ENCODE assay signal across 23 mouse cellular contexts in the genomic region with DNA sequence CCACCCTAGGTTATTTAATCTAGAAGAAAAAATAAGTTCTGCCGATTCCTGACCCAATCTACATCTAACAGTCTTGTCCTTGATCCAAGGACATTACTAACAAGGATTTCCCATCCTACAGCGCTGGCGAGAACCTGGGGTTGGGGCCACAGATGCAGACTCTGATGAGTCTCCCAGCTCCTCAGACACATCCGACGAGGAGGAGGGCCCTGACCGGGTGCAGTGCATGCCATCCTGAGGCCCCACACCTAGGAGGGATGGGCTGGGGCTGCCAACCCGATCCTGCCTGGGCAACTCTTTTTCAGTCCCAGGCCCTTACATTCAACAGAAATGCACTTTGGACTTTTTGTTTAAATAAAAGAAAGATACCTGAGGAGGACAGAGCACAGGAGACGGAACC. TPM values are rescaled to one million over a fixed set of nuclear protein-coding genes. Genes with fewer than 3 reads are reported as not detected.
A peak's percentile ranks its signal among the peaks of the same experiment; 100 is the strongest.
DNase-seq lines count a peak whose midpoint lies in the region; ATAC-seq and TF ChIP-seq lines count a peak whose summit lies in the region.
"Had no signal": no experiment of that assay in that cellular context is flagged by ENCODE, and none has a peak within 500 bp of the region (broad histone marks: within the 10 kb centered on the region; RNA-seq: fewer than 3 reads in every experiment).

No protein-coding gene starts in this region.

- peak; percentile 59 for DNase-seq in heart, adult 11 months
- no peak for DNase-seq in heart, adult 9 months (ENCODE audit: low spot score in 2 of 2)
- DNase-seq in midbrain, postnatal 0 days (ENCODE audit: low spot score): no peak
- DNase-seq: adrenal gland, postnatal 36 days; cerebellum, adult 11-12 months; cerebellum, postnatal 14 days; gastrocnemius, postnatal 36 days; heart, postnatal 10 days; kidney, adult 8-10 months; kidney, postnatal 25 days; layer of hippocampus, adult 9-11 months; right cerebral cortex, postnatal 25 days; thymus, adult 2 months had no signal

- no peaks in the 10 kb centered on the region for H3K9me3 ChIP-seq in hindbrain, embryonic 13.5 days
- no peaks in the 10 kb centered on the region for H3K9me3 ChIP-seq in hindbrain, embryonic 16.5 days (ENCODE audit: control insufficient read depth, low read length)
- no peaks in the 10 kb centered on the region for H3K9me3 ChIP-seq in midbrain, embryonic 12.5 days
- H3K9me3 ChIP-seq in midbrain, postnatal 0 days (ENCODE audit: low read length): no peaks in the 10 kb centered on the region
- H3K9me3 ChIP-seq in intestine, embryonic 16.5 days (ENCODE audit: control insufficient read depth, low read length): no peaks in the 10 kb centered on the region
- H3K9me3 ChIP-seq: embryonic facial prominence, embryonic 13.5 days; lung, embryonic 15.5 days; stomach, embryonic 15.5 days had no signal

- no peak for ATAC-seq in hindbrain, embryonic 13.5 days (ENCODE audit: low FRiP score)
- ATAC-seq in hindbrain, embryonic 16.5 days: no peak
- ATAC-seq in midbrain, embryonic 12.5 days (ENCODE audit: low FRiP score, low read depth): no peak
- ATAC-seq in midbrain, postnatal 0 days (ENCODE audit: low FRiP score): no peak
- ATAC-seq in intestine, embryonic 16.5 days: peak; percentile 67

- H3K4me2 ChIP-seq in hindbrain, embryonic 13.5 days: no peak overlapping the region
- no peak overlapping the region for H3K4me2 ChIP-seq in hindbrain, embryonic 16.5 days (ENCODE audit: low read length)
- H3K4me2 ChIP-seq in midbrain, embryonic 12.5 days (replicated peaks): no peak overlapping the region
- no peak overlapping the region for H3K4me2 ChIP-seq in midbrain, postnatal 0 days (ENCODE audit: low read depth, low read length, poor library complexity, severe bottlenecking)
- H3K4me2 ChIP-seq in intestine, embryonic 16.5 days (ENCODE audit: low read depth, low read length): no peak overlapping the region
- H3K4me2 ChIP-seq: embryonic facial prominence, embryonic 13.5 days; lung, embryonic 15.5 days; stomach, embryonic 15.5 days had no signal

- no peak overlapping the region for H3K4me3 ChIP-seq in hindbrain, embryonic 13.5 days
- no peak overlapping the region for H3K4me3 ChIP-seq in hindbrain, embryonic 16.5 days (ENCODE audit: low read length)
- H3K4me3 ChIP-seq in midbrain, embryonic 12.5 days: no peak overlapping the region
- H3K4me3 ChIP-seq in midbrain, postnatal 0 days (ENCODE audit: low read depth, low read length): no peak overlapping the region
- H3K4me3 ChIP-seq in intestine, embryonic 16.5 days (ENCODE audit: low read length): no peak overlapping the region
- H3K4me3 ChIP-seq: embryonic facial prominence, embryonic 13.5 days; lung, embryonic 15.5 days; stomach, embryonic 15.5 days had no signal

- 77% methylated on average over 8 of the region's 8 CpGs for WGBS in hindbrain, embryonic 13.5 days
- 71% methylated on average over 8 of the region's 8 CpGs for WGBS in hindbrain, embryonic 16.5 days
- 83% methylated on average over 8 of the region's 8 CpGs for WGBS in midbrain, embryonic 12.5 days
- 76% methylated on average over 8 of the region's 8 CpGs for WGBS in midbrain, postnatal 0 days
- WGBS in intestine, embryonic 16.5 days: 60% methylated on average over 8 of the region's 8 CpGs

- H3K27ac ChIP-seq in hindbrain, embryonic 13.5 days: peak overlapping the region; percentile 32
- H3K27ac ChIP-seq in hindbrain, embryonic 16.5 days (ENCODE audit: low read depth, low read length): no peak overlapping the region
- H3K27ac ChIP-seq in midbrain, embryonic 12.5 days (replicated peaks): 0 out of 2 replicates have a peak overlapping the region, but pooled peaks have one; percentile 56
- no peak overlapping the region for H3K27ac ChIP-seq in midbrain, postnatal 0 days (ENCODE audit: low read depth, low read length)
- H3K27ac ChIP-seq in intestine, embryonic 16.5 days (ENCODE audit: low read length): no peak overlapping the region
- H3K27ac ChIP-seq: embryonic facial prominence, embryonic 13.5 days; liver, embryonic 14.5 days; lung, embryonic 15.5 days; macrophage; stomach, embryonic 15.5 days had no signal

- H3K9ac ChIP-seq in hindbrain, embryonic 13.5 days: peak overlapping the region; percentile 19; the same call in 1 of the 2 replicates
- no peak overlapping the region; the same call in 1 of the 2 replicates for H3K9ac ChIP-seq in hindbrain, embryonic 16.5 days (ENCODE audit: low read depth, low read length)
- H3K9ac ChIP-seq in midbrain, embryonic 12.5 days (replicated peaks): 0 out of 2 replicates have a peak overlapping the region, but pooled peaks have one; percentile 20
- H3K9ac ChIP-seq in midbrain, postnatal 0 days (replicated peaks; ENCODE audit: low read length, poor library complexity, severe bottlenecking): no peak overlapping the region
- no peak overlapping the region for H3K9ac ChIP-seq in intestine, embryonic 16.5 days (ENCODE audit: low read depth, low read length)
- H3K9ac ChIP-seq: embryonic facial prominence, embryonic 13.5 days; liver, embryonic 14.5 days; lung, embryonic 15.5 days; stomach, embryonic 15.5 days had no signal

- no peaks in the 10 kb centered on the region for H3K27me3 ChIP-seq in hindbrain, embryonic 13.5 days
- no peaks in the 10 kb centered on the region for H3K27me3 ChIP-seq in hindbrain, embryonic 16.5 days (replicated peaks; ENCODE audit: control insufficient read depth, insufficient read depth, low read length)
- H3K27me3 ChIP-seq in midbrain, embryonic 12.5 days: no peaks in the 10 kb centered on the region
- no peaks in the 10 kb centered on the region for H3K27me3 ChIP-seq in midbrain, postnatal 0 days (ENCODE audit: insufficient read depth, low read length)
- no peaks in the 10 kb centered on the region for H3K27me3 ChIP-seq in intestine, embryonic 16.5 days (replicated peaks; ENCODE audit: control insufficient read depth, insufficient read depth, low read length)
- H3K27me3 ChIP-seq: CH12.LX; embryonic facial prominence, embryonic 13.5 days; lung, embryonic 15.5 days; stomach, embryonic 15.5 days had no signal

- TF ChIP-seq CTCF in midbrain, postnatal 0 days (IDR thresholded peaks at IDR 0.05): no peak

- peaks cover 89% of the 10 kb centered on the region for H3K36me3 ChIP-seq in hindbrain, embryonic 13.5 days
- peaks cover 40% of the 10 kb centered on the region for H3K36me3 ChIP-seq in hindbrain, embryonic 16.5 days (ENCODE audit: control insufficient read depth, insufficient read depth, low read length)
- H3K36me3 ChIP-seq in midbrain, embryonic 12.5 days: peaks cover 84% of the 10 kb centered on the region
- H3K36me3 ChIP-seq in midbrain, postnatal 0 days (ENCODE audit: insufficient read depth, low read length): peaks cover 55% of the 10 kb centered on the region
- H3K36me3 ChIP-seq in intestine, embryonic 16.5 days (ENCODE audit: control insufficient read depth, insufficient read depth, low read length): peaks cover 13% of the 10 kb centered on the region

- H3K4me1 ChIP-seq in hindbrain, embryonic 13.5 days (replicated peaks): peaks cover 3% of the 10 kb centered on the region; the same call in 1 of the 2 replicates
- no peaks in the 10 kb centered on the region; the same call in 1 of the 2 replicates for H3K4me1 ChIP-seq in hindbrain, embryonic 16.5 days (ENCODE audit: control insufficient read depth, insufficient read depth, low read depth, low read length)
- peaks cover 10% of the 10 kb centered on the region; the same call in 1 of the 2 replicates for H3K4me1 ChIP-seq in midbrain, embryonic 12.5 days
- H3K4me1 ChIP-seq in midbrain, postnatal 0 days (ENCODE audit: insufficient read depth, low read length): no peaks in the 10 kb centered on the region
- H3K4me1 ChIP-seq in intestine, embryonic 16.5 days (ENCODE audit: control insufficient read depth, insufficient read depth, low read length): 0 out of 2 replicates have a peak, but pooled peaks cover 6% of the 10 kb centered on the region
- H3K4me1 ChIP-seq: embryonic facial prominence, embryonic 13.5 days; lung, embryonic 15.5 days; stomach, embryonic 15.5 days had no signal

RNA-seq across cellular contexts. Expression of gene Pea15a, which starts 12.2 kb away (rescaled TPM):
- polyA plus RNA-seq in hindbrain, embryonic 13.5 days (2015; fragmentation: Nextera tagmentation; extraction: Ambion mirVana): 400 and 410 TPM in 2 replicates
- 538 and 563 TPM in 2 replicates for polyA plus RNA-seq in hindbrain, embryonic 16.5 days (2015; fragmentation: Nextera tagmentation; extraction: Ambion mirVana)
- polyA plus RNA-seq in midbrain, embryonic 12.5 days (2016; fragmentation: Nextera tagmentation; extraction: Ambion mirVana): 350 and 356 TPM in 2 replicates
- total RNA-seq in midbrain, postnatal 0 days (2014; rRNA removed): 311 and 342 TPM in 2 replicates
- 501 and 555 TPM in 2 replicates for polyA plus RNA-seq in midbrain, postnatal 0 days (2015; fragmentation: Nextera tagmentation; extraction: Ambion mirVana)
- polyA plus RNA-seq in intestine, embryonic 16.5 days (2015; fragmentation: Nextera tagmentation; extraction: Ambion mirVana): 80.2 and 81.3 TPM in 2 replicates

RNA-seq across cellular contexts. Expression of gene Casq1, which starts 25.2 kb away (rescaled TPM):
- 2.3 and 2.4 TPM in 2 replicates for polyA plus RNA-seq in hindbrain, embryonic 13.5 days (2015; fragmentation: Nextera tagmentation; extraction: Ambion mirVana)
- 1.5 and 5.5 TPM in 2 replicates for polyA plus RNA-seq in hindbrain, embryonic 16.5 days (2015; fragmentation: Nextera tagmentation; extraction: Ambion mirVana)
- polyA plus RNA-seq in midbrain, embryonic 12.5 days (2016; fragmentation: Nextera tagmentation; extraction: Ambion mirVana): 1.9 and 2.1 TPM in 2 replicates
- total RNA-seq in midbrain, postnatal 0 days (2014; rRNA removed): 0.99 TPM in 1 of 2 replicates, not detected in the other
- polyA plus RNA-seq in midbrain, postnatal 0 days (2015; fragmentation: Nextera tagmentation; extraction: Ambion mirVana): 1.3 and 2.2 TPM in 2 replicates
- 24.1 and 24.6 TPM in 2 replicates for polyA plus RNA-seq in intestine, embryonic 16.5 days (2015; fragmentation: Nextera tagmentation; extraction: Ambion mirVana)
- polyA plus RNA-seq: macrophage had no signal

RNA-seq across cellular contexts. Expression of gene Dcaf8, which starts 46.6 kb away (rescaled TPM):
- 100 and 107 TPM in 2 replicates for polyA plus RNA-seq in hindbrain, embryonic 13.5 days (2015; fragmentation: Nextera tagmentation; extraction: Ambion mirVana)
- 86.6 and 91.6 TPM in 2 replicates for polyA plus RNA-seq in hindbrain, embryonic 16.5 days (2015; fragmentation: Nextera tagmentation; extraction: Ambion mirVana)
- 130 and 133 TPM in 2 replicates for polyA plus RNA-seq in midbrain, embryonic 12.5 days (2016; fragmentation: Nextera tagmentation; extraction: Ambion mirVana)
- 64.6 and 72.8 TPM in 2 replicates for total RNA-seq in midbrain, postnatal 0 days (2014; rRNA removed)
- polyA plus RNA-seq in midbrain, postnatal 0 days (2015; fragmentation: Nextera tagmentation; extraction: Ambion mirVana): 66.8 and 67.6 TPM in 2 replicates
- 93.2 and 102 TPM in 2 replicates for polyA plus RNA-seq in intestine, embryonic 16.5 days (2015; fragmentation: Nextera tagmentation; extraction: Ambion mirVana)

Comparison
In these comparisons a context has a peak if more than half of its experiments do, and no peak if none do; other contexts are left out.
1. H3K27ac ChIP-seq: peak in hindbrain, embryonic 13.5 days (single experiment) and midbrain, embryonic 12.5 days (single experiment); none in hindbrain, embryonic 16.5 days (single experiment), midbrain, postnatal 0 days (single experiment) and intestine, embryonic 16.5 days (single experiment).
2. H3K9ac ChIP-seq: peak in hindbrain, embryonic 13.5 days (single experiment) and midbrain, embryonic 12.5 days (single experiment); none in hindbrain, embryonic 16.5 days (single experiment), midbrain, postnatal 0 days (single experiment) and intestine, embryonic 16.5 days (single experiment).